Mouse (Mus musculus) regulatory T cell (primary cell): ENCODE measurements at regions not wholly inside any gene's neighbourhood (a gene's known extent, or its start where the extent isn't known, plus 50 kb on each side); places are given as distances from the start of the nearest gene placed in this dataset.

ENCODE experiments used
- in situ Hi-C: fragments of 300-600 bp; cut with MboI, MseI; formaldehyde crosslinking; loops from one replicate; pipeline ENCODE4 v1.15.1; 2025; ENCODE audit warnings: high pct_unique_total_duplicates

DNA sequence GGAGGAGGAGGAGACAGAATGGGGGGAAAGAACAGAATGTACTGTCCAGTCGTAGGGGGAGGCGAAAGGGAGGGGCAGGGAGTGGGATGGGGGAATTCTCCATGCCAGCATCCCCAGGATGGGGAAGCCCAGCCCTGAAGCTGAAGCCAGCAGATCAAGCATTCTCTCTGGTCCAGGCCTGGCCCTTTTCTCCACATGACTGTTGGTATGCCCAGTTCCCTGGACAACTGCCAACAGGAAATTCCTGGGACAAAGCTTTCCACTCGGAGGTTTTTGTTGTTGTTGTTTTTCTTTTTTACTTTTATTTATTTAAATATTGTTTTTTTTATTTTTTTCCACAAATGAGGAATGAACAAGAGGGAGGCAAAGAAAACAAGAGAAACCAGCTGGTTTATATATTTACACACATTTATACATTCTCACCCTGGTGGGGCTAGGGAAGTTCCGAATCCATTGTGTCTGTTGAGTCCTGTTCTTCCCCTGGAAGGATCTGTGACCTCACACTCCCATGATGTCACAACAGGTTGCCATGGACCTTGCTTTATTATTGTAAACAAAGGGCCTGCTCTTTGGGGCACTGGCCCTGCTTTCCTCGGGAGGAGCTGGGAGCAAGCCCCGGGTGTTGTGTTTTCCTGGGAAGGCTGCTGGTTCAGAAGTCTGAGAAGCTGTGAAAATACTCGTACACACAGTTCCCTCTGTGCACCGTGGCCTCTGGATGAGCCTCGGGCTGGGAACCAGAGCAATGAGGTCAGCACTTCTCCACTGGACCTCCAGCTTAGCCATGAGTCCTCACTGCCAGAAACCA, 135.5 kb upstream of the Med13l start:
- in situ Hi-C loops = loop anchor here (5.0 kb wide), 1 partner anchor 83 kb away; no protein-coding TSS in a partner anchor

DNA sequence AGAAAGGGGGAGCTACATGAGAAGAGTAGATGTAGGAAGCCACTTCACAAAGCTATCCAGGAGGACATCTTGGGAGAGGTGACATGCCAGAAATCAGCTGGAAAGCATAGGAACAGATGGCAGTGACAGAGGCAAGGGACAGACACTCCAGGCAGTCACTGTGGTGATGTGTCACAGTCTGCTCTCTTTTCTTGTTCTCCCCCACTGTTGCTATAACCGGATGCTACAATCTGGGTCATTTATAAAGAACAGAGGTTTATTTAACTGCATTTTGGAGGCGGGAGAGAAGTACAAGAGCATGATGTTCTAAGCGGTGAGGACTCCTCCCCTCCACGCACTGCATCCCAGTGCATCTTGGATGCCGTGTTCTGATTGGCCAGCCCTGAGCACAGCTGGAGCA, 133.8 kb upstream of the Med13l start:
- in situ Hi-C loops = no loop called here

DNA sequence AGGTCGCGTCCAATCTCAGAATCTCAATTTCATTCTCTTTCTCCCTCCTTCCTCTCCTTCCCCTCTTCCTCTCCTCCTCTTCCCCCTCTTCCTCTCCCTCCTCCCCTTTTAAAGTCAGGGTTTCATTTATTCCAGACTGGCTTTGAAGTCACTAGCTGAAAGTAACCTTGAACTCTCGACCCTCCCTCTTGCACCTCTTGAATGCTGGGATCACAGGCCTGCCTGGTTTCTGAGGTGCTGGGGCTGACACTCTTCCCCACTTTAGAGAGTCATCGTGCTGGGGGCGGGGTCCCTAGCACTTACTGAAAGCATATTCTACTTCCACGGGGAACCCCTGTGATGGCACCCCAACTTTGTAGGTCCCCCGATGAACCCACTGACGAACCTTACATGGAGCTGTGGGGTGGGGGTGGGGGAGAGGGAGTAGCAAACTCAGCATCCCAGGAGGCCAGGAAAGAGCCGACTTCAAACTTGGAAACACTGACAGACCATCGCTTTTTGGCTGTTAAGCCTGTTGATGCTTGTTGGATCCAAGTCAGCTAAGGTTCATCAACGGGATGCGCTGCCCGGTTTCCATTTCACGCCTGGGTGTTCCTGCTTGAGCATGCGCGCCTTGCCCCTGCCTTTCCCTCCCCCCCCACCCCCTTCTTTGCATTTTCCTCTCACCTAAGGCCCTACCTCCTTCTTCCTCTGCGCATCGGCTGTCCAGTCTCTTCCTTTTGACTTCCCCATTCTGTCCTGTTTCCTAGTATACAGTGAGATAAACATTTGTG, 132.0 kb upstream of the Med13l start:
- in situ Hi-C loops = no loop called here

DNA sequence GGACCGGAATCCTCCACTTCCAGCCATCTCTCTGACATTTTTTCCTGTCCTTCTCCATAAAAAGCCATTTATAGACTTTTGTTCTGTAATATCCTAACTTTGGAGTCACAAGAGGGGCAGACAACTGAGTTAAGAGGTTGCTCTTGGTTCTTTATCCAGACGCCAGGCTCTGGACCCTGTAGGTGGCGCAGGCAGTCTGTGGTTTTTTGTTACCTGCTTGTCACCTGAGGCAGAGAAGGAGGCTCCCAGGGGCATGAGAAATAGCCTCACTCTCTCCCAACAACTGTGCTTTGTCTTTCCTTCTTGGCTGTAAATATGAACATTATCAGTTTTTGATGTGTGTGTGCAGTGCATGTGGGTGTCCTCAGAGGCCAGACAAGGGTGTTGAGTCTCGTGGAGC, 126.9 kb upstream of the Med13l start:
- in situ Hi-C loops = no loop called here

DNA sequence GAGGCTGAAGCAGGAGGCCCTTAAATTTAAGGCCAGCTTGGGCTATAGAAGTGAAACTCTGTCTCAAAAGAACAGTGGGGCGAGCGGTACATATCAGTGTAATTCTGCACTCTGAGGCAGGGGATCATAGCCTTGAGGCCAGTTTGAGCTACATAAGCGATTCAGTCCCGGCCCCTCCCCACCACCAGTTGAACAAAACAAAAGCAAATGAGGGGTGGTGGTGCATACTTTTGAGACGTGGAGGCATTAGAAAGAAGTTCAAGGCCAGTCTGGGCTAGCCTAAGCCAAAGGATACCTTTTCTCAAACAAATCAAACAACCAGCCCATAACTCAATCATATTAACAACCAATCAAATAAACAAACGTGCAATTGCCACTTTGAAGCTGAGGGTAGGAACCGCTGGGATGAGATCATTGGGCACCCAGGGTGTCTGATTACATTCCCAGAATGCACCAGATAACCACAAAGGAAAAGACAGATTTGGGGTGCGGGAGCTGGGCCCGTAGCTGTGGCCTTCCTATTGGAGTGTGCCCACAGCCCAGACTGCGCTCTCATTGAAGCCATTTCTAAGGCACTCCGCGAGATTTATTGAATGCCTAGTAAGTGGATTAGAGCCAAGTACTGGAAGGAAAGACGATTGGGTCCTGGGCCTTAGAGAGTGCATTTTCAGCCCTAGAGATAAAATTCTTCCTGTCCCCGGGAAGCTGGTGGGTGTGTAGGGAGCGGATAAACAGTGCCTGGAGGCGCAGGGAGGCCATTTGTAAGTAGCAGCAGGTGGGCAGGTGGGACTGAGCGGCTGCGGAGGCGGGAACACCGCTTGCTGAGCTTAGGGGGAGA, 125.5 kb upstream of the Med13l start:
- in situ Hi-C loops = no loop called here

DNA sequence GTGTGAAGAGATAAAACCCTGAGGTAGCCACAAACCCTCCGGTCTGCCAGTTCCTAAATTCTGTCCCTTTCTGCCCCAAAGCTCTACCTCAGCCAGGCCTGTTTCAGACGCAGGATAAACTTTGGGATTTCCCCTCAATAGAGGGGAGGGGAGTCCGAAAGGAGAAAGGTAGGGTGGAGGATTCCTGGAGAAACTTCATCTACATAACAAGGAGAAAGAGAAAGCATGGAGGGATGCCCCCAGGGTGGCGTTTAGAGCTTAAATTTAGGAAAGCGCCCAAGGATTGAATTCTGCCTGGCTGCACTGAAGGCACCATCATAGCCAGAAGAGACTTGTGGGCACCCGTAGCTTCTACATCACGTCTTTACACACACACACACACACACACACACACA, 124.9 kb upstream of the Med13l start:
- in situ Hi-C loops = no loop called here

DNA sequence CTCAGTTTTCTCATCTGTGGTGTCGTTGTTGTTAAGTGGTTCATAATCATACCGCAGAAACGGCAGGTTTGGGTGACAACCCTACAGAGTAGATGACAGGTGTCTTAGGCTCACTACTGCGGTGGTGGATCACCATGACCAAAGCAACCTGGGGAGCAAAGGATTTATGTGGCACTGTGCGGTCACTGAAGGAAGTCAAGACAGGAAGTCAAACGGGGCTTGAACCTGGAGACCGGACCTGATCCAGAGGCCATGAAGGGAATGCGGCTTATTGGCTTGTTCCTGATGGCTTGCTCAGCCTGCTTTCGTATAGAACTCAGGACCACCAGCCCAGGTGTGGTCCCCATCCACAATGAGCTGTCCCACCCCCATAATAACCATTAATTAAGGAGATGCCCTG, 124.4 kb upstream of the Med13l start:
- in situ Hi-C loops = no loop called here

DNA sequence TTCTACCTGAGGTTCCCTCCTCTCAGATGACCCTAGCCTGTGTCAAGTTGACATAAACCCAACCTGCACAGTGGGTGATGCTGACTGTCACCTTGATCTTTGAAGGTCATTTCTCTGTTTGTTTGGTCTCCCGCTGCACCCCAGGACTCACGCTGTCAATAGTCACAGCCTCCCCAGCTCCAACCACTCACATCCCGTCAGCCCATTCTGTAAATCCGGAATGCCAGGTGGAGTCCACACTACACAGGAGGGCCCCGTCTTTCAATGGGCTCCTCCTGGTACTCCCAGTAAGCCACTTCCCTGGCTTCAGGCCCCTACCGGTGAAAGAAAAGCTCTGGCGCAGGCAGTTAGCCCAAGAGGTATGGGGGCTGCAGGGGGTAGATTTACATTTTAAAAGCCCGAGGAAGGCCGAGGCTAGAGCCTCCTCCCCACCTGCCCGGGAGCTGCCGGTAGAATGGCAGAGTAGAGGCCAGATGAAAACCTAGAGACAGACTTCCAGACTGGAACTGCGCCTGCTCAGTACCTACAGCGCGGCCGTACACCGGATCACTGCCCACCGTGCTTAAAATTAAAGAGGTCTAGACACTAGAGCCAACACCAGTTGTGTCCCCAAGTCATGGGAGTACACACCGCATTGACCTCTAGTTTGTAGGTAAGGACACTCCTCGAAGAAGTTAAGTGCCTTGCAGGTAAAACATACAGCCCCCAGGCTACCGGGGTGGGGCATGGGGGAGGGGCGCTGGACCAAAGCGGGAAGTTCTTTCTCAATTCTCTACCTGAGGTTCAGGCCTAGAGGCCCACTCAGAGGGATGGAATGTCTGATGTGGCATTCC, 123.8 kb upstream of the Med13l start:
- in situ Hi-C loops = no loop called here

DNA sequence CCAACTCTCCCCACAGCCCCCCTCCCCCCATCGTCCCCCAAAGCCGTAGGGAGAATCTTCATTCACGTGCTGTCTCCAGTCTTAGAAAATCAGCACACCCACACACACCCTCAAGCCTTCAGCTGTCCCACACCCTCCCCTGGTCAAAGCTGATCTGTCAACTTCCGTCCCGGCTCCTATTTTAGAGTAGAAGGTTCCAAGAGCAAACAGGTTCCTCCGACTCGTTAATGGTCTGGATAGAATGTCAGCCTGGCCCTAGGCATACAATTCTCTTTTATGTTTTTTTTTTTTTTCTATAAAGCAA, 123.2 kb upstream of the Med13l start:
- in situ Hi-C loops = no loop called here

DNA sequence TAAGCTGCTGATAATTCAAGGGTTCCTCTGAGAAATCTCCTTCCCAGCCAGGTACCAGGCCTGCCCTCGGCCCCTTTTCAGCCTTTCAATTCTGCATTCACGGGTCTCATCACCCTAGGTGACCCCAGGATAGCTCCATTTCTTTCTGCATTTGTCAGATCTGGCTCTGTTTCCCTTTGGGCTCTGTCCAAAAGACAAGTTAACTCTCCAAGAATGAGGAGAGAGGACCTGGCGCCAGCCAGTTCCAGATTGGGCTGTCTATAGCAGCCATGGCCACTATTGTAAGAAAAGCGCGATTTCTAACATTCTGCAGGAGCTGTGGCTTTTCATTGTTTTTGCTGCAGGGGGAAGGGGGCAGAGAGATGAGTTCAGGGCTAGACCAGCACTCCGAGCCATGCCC, 122.5 kb upstream of the Med13l start:
- in situ Hi-C loops = no loop called here

DNA sequence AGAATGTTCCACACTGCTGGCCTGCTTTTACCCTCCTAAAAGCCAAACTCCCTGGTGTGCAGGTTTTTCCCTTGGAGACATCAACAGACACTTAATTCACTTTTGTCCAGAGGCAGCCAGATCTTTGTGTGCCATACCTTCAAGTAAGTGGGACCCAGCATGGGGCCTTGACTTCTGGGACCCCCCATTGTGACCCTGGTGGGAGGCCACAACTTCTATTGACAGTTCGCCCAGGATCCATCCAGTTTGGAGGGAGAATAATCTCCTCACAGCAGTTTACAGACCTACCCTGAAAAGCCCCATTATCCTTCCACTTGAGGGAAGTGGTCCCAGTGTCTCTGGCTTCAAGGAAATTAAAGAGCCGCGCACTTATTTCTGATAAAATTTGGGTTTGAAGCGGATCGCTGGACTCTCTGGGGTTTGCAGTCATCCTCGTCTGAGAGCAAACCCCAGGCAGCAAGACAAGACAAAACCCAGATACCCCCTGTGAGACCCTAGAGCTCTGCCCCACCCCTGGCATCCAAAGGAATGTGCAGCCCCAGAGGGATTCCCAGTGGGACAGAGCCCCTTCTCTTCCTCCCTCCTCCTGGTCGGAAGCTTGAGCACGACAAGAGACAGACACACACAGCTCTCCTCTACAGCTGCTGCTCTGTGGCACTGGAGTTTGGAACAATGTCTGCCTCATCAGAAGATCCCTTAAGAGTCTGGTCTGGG, 115.8 kb upstream of the Med13l start:
- in situ Hi-C loops = no loop called here

DNA sequence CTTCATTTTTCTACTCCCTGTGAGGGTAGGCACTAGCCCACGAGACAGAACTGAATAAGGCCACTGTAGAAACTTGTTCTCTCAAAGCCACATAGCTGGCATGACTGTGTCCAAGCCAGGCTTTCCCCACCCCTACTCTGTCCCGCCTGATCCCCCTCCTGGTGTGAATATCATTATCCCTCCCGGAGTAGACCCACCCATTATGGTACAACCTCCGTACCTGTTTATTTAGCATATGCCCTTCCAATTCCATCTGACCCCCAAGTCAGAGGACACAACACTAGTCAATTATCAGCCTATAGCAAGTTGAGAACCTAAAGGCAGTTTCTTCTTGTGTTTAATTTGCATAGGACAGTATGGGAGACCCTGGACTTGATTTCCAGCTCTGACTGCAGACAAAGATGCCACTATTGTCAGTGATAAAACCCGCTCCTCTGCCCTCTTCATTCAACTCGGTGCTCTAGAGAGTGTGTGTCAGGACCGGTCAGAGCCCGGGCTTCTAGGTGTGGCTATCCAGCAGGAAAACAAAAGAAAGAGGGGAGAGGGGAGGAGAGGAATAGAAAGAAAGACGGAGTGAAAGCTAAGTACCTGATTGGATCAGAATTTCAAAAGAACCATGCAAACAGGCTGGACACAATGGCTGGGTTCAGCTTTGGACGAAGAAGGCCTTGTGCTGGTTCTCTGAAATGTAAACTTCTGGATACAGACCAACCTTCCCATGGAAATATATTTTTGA, 115.1 kb upstream of the Med13l start:
- in situ Hi-C loops = no loop called here

DNA sequence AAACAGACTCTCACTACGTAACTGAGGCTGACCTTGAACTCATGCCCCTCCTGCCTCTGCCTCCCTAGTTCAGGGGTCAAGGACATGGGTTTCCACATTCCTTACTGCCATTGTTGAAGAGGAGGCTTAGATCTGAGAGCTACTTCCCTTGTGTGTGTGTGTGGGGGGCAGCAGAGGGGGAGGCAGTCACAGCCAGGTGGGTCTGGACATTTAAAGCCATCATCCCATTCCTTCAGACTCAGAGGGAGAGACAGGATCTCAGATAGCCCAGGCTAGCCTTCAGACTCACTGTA, 114.5 kb upstream of the Med13l start:
- in situ Hi-C loops = no loop called here

DNA sequence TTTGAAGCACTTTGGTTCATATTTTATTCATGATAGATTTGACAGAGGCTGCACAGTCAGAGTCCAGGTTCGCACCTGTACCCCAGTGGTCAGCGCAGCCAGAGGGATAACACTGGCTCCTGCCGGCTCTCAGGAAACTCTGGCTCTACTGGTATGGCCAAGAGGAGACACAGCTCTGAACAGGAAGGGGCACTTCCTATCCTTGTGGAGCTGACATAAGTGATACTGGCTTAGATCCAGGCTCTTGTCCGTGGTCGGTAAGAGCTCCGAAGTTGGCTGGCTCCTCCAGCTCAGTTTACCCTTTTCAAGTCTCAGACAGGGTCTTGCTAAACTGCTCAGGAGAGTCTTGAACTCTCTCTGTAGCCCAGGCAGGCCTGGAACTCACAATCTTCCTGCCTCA, 113.6 kb upstream of the Med13l start:
- in situ Hi-C loops = no loop called here

DNA sequence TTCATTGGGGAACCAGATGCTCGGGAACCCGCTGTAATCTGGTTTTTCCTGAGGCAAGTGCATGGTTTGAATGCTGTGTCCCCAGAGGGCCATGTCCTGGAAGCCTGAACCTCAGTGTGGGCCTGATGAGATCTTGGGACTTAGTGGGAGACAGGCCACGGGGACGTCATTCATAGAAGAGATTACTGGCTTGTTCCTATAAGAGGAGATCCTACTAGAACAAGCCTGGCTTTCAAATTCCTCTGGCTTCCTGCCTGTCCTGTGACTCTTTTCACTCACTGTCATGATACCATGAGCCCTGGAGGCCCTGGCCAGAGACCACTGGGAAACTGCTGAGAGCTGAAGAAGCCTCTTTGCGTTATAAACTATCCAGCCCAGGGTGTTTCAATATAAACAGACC, 113.1 kb upstream of the Med13l start:
- in situ Hi-C loops = no loop called here

DNA sequence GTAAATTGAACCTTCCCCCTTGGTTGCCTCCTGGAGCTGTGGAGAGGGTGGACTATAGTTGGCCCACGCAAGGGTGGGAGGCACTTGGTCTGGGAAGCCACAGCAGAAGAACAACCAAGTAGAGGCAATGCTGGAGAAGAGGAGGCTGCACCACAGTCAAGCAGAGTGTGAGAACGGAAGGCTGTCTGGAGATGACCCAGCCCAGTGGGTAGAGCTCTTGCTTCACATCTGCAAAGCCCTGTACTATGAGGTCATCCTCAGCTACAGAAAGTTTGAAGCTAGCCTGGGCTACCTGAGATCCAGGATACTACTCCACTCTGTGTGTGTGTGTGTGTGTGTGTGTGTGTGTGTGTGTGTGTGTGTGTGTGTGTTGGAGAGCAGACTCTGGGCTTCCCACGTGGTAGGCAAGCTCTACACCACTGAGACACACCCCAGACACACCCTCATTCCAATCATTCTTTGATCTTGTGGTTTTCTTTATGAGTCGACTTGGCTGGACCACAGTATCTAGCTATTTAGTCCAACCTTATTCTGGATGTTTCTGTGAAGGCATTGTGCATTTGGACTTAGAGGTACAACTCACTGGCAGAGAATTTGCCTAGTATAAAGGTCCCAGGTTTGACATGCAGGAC, 111.5 kb upstream of the Med13l start:
- in situ Hi-C loops = no loop called here

DNA sequence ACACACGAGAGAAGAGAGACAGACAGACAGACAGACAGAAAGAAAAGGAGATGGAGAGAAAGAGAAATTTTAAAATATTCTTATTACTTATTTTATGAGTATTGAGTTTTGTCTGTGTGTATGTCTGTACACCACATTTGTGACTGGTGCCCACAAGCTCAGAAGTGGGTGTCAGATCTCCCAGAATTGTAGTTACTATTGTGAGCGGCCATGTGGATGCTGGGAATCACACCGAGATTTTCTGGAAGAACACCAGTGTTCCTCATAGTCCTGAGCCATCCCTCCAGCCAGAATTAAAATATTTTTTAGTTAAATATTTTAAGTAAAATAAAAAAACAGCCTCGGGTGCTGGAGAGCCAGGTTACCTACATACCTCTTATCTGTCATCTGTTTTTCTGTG, 110.6 kb upstream of the Med13l start:
- in situ Hi-C loops = no loop called here

DNA sequence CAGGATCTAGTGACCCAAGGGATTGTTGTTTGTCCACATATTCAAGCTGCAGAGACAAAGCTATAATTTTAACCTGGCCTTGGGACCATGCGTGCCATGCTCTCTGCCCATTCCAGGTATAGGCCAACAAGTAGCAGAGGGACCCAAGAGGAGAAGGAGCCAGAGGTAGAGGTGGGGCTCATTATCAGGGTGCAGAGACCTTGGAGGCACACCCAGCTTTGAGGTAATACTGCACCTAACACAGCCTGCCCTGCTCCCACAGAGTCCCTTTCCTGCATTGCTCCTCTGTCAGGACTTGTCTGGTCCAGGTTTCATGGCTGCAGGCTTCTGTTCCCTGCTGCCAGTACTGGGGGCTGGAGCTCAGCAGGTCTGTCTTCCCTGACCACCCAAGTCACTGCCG, 108.4 kb upstream of the Med13l start:
- in situ Hi-C loops = no loop called here

DNA sequence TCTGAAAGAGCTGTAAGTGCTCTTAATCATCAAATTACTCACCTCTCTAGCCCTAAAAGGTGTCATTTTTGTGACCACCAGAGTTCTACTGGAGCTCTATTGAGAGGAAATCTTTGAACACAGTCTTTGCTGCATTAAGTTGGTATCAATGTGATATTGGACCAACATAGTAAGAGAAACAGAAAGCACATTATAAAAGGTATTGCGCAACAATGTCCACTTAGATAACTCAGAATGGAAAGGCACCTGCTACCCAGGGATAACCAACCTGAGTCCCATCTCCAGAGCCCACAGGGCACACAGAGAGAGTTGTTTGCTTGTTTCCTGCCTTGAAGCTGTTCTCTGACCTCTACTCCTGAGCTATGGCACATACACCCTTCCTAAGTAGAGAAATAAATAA, 106.4 kb upstream of the Med13l start:
- in situ Hi-C loops = no loop called here
